Mouse (Mus musculus) heart, adult 2 months (tissue): Measurements from ENCODE around the gene Ikbke. TPM values are rescaled to one million over a fixed set of nuclear protein-coding genes. Genes with fewer than 3 reads are reported as not detected.
A peak's percentile ranks its signal among the peaks of the same experiment; 100 is the strongest.

ENCODE experiments used
- DNase-seq, 2 experiments: peaks; one replicate each; pipeline ENCODE4 v3.0.0; 2021
- H3K27ac ChIP-seq: fragments of 200-600 bp; 2 replicates; pipeline ENCODE4 v1.8.1; 2022
- H3K27me3 ChIP-seq: fragments of 200-500 bp; 2 replicates; pipeline ENCODE4 v1.6.1; 2012; ENCODE audit warnings: mild to moderate bottlenecking, low read length, inconsistent platforms, mixed read lengths; ENCODE audit not compliant: control insufficient read depth, insufficient read depth
- H3K36me3 ChIP-seq: fragments of 200-500 bp; 2 replicates; pipeline ENCODE4 v1.6.1; 2012; ENCODE audit warnings: low read length, inconsistent platforms; ENCODE audit not compliant: control insufficient read depth, insufficient read depth
- H3K4me1 ChIP-seq: fragments of 200-500 bp; 2 replicates; pipeline ENCODE4 v1.6.1; 2011; ENCODE audit warnings: low read length; ENCODE audit not compliant: control insufficient read depth, insufficient read depth
- H3K4me3 ChIP-seq: fragments of 200-600 bp; 2 replicates; pipeline ENCODE4 v1.8.1; 2022
- H3K79me2 ChIP-seq: fragments of 200-500 bp; replicated peaks from 2 replicates; pipeline ENCODE4 v1.6.1; 2012; ENCODE audit warnings: mild to moderate bottlenecking, inconsistent platforms, low read length, moderate library complexity, mixed read lengths; ENCODE audit not compliant: control insufficient read depth, insufficient read depth
- H3K9ac ChIP-seq: fragments of 200-500 bp; 2 replicates; pipeline ENCODE4 v1.6.1; 2012; ENCODE audit warnings: low read depth, mild to moderate bottlenecking, control low read depth, inconsistent platforms, low read length, mixed read lengths
- CTCF ChIP-seq: fragments of 200-600 bp; IDR thresholded peaks from 2 replicates; pipeline ENCODE4 v1.8.1; 2022; ENCODE audit warnings: antibody characterized with exemption, mild to moderate bottlenecking, moderate library complexity
- EP300 ChIP-seq: fragments of 200-500 bp; IDR thresholded peaks from 2 replicates; pipeline ENCODE4 v1.6.1; 2011; ENCODE audit warnings: low read depth, low read length, control low read depth; ENCODE audit not compliant: insufficient read depth
- POLR2A ChIP-seq: fragments of 200-500 bp; IDR thresholded peaks from 2 replicates; pipeline ENCODE4 v1.6.1; 2011; ENCODE audit warnings: mild to moderate bottlenecking, low read depth, low read length, control low read depth; ENCODE audit not compliant: insufficient read depth
- WGBS: fragments of 180-500 bp; shearing (Covaris S2); methylation state at CpG from one replicate; pipeline ENCODE4 v1.1.7; 2018; 5-methylcytosine and 5-hydroxymethylcytosine counted together
- intact Hi-C: fragments of 180-260 bp; cut with DNase I; formaldehyde crosslinking; loops from one replicate; pipeline ENCODE4 v1.15.1; 2025
- polyA plus RNA-seq: library from polyadenylated mRNA; depleted of rRNA; stranded (reverse); fragments of >200 nt; gene quantifications from 2 replicates; pipeline ENCODE4 v1.2.3, GENCODE M21; 2012
- total RNA-seq, 2 experiments: library from RNA; stranded (reverse); gene quantifications; 2 replicates each; pipeline ENCODE4 v1.2.3; 2021

Gene Ikbke
- total and polyA plus RNA-seq, 3 experiments, result 1.5 to 3.4 (median 1.5) TPM

- TF ChIP-seq CTCF (no peak), POLR2A (no peak), EP300 (no peak)
Observed at GRCm38 (mm10) chr1:131211655-131212054, 67.8 kb downstream of the Ikbke start.

GRCm38 (mm10) chr1:131209971-131210426 lies 69.4 kb downstream of the Ikbke start:
- intact Hi-C loops, result loop anchor here (5.0 kb wide), 1 partner anchor 93 kb away; no protein-coding TSS in a partner anchor
- H3K27me3 ChIP-seq, result no peaks in the 10 kb centered on the region
- no peak overlapping the region for H3K27ac ChIP-seq
- no peak for TF ChIP-seq POLR2A
- no peak for TF ChIP-seq CTCF
- TF ChIP-seq EP300, result no peak
- 69% methylated on average over 8 of the region's 8 CpGs for WGBS
- H3K36me3 ChIP-seq, result no peaks in the 10 kb centered on the region
- no peak for DNase-seq
- no peaks in the 10 kb centered on the region for H3K4me1 ChIP-seq
- no peaks in the 10 kb centered on the region for H3K79me2 ChIP-seq
- H3K9ac ChIP-seq, result no peak overlapping the region
- H3K4me3 ChIP-seq, result no peak overlapping the region

More at GRCm38 (mm10) chr1:131211655-131212054, 67.8 kb downstream of the Ikbke start:
- Histone ChIP-seq H3K4me3 (no peak overlapping the region), H3K36me3 (no peaks in the 10 kb centered on the region), H3K4me1 (no peaks in the 10 kb centered on the region), H3K27ac (no peak overlapping the region), H3K79me2 (no peaks in the 10 kb centered on the region), H3K9ac (no peak overlapping the region), H3K27me3 (no peaks in the 10 kb centered on the region)
- intact Hi-C loops, result no loop called here
- no peak for DNase-seq
- WGBS, result 97% methylated on average over 1 of the region's 1 CpGs

- H3K4me1 ChIP-seq, result no peaks in the 10 kb centered on the region
- H3K9ac ChIP-seq, result no peak overlapping the region
- no peak overlapping the region for H3K27ac ChIP-seq
- DNase-seq, result no peak
- no peaks in the 10 kb centered on the region for H3K36me3 ChIP-seq
- no peak overlapping the region for H3K4me3 ChIP-seq
- TF ChIP-seq POLR2A, result no peak
- no peak for TF ChIP-seq EP300
- TF ChIP-seq CTCF, result no peak
- 99% methylated on average over 6 of the region's 6 CpGs for WGBS
- intact Hi-C loops, result loop anchor here (5.0 kb wide), 1 partner anchor 91 kb away; no protein-coding TSS in a partner anchor
- H3K27me3 ChIP-seq, result no peaks in the 10 kb centered on the region
- no peaks in the 10 kb centered on the region for H3K79me2 ChIP-seq
Observed at GRCm38 (mm10) chr1:131208800-131209199, 70.6 kb downstream of the Ikbke start.

GRCm38 (mm10) chr1:131208081-131208480 lies 71.3 kb downstream of the Ikbke start:
- WGBS, result 92% methylated on average over 5 of the region's 5 CpGs
- no peaks in the 10 kb centered on the region for H3K27me3 ChIP-seq
- intact Hi-C loops, result loop anchor here (5.0 kb wide), 1 partner anchor 91 kb away; no protein-coding TSS in a partner anchor
- H3K4me3 ChIP-seq, result no peak overlapping the region
- H3K79me2 ChIP-seq, result no peaks in the 10 kb centered on the region
- H3K4me1 ChIP-seq, result no peaks in the 10 kb centered on the region
- TF ChIP-seq POLR2A, result no peak
- no peak for TF ChIP-seq EP300
- no peak for TF ChIP-seq CTCF
- DNase-seq, result no peak
- H3K9ac ChIP-seq, result no peak overlapping the region
- no peaks in the 10 kb centered on the region for H3K36me3 ChIP-seq
- H3K27ac ChIP-seq, result no peak overlapping the region

GRCm38 (mm10) chr1:131207531-131207930 lies 71.9 kb downstream of the Ikbke start:
- no peaks in the 10 kb centered on the region for H3K36me3 ChIP-seq
- no peak overlapping the region for H3K9ac ChIP-seq
- H3K4me1 ChIP-seq, result no peaks in the 10 kb centered on the region
- intact Hi-C loops, result loop anchor here (5.0 kb wide), 1 partner anchor 90 kb away; no protein-coding TSS in a partner anchor
- peak; percentile 54 to 76 for DNase-seq
- 4% methylated on average over 5 of the region's 5 CpGs for WGBS
- H3K79me2 ChIP-seq, result no peaks in the 10 kb centered on the region
- H3K27me3 ChIP-seq, result no peaks in the 10 kb centered on the region
- TF ChIP-seq EP300, result 0 out of 2 replicates have a peak, but pooled peaks have one; percentile 29
- TF ChIP-seq CTCF, result peak; percentile 78
- TF ChIP-seq POLR2A, result no peak
- H3K4me3 ChIP-seq, result no peak overlapping the region
- H3K27ac ChIP-seq, result no peak overlapping the region

GRCm38 (mm10) chr1:131206342-131206741 lies 73.1 kb downstream of the Ikbke start:
- Histone ChIP-seq H3K79me2 (no peaks in the 10 kb centered on the region), H3K36me3 (no peaks in the 10 kb centered on the region), H3K4me3 (no peak overlapping the region), H3K9ac (no peak overlapping the region), H3K27ac (no peak overlapping the region), H3K4me1 (no peaks in the 10 kb centered on the region), H3K27me3 (no peaks in the 10 kb centered on the region)
- TF ChIP-seq EP300, result no peak
- TF ChIP-seq CTCF, result no peak
- TF ChIP-seq POLR2A, result no peak
- intact Hi-C loops, result loop anchor here (5.0 kb wide), 1 partner anchor 89 kb away; no protein-coding TSS in a partner anchor
- 65% methylated on average over 5 of the region's 5 CpGs for WGBS
- no peak for DNase-seq
